Mouse (Mus musculus): ENCODE measurements around the gene Ckb. TPM values are rescaled to one million over a fixed set of nuclear protein-coding genes. Genes with fewer than 3 reads are reported as not detected.
A peak's percentile ranks its signal among the peaks of the same experiment; 100 is the strongest.
"Not testable (repeated sequence)": the region's sequence is repeated elsewhere in the genome, so short reads cannot be mapped to it uniquely, and the experiment has no call there.

The Ckb gene
- polyA plus RNA-seq, 1 experiment from 2014 or later: 1,759 TPM

DNA sequence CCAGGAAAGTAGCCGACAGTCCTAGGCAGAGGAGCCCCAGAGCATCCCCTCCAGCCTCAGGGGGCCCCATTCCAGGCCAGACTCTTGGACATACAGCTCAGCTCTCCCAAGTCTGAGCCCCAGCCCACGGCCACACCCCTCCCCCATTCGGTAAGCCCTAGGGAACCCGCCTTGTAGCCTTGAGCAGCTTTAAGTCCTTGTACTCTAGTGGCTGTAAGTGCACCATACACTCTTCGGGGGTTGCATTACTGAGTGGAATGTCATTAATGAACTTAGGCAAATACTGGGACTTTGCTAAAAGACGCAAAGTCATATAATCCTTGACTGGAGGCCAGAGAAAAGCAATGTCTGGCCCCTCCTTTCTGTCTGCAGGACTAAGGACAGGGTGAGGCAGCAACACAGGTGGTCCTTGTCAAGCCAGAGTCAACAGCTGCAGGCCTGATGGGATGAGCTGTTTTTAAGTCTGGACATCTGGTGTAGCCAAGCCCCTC lies 7.9 kb downstream of the Ckb start:
- H3K9ac ChIP-seq: no peak overlapping the region
- H3K36me3 ChIP-seq: peaks cover 28% of the 10 kb centered on the region
- H3K4me1 ChIP-seq: peaks cover 20% of the 10 kb centered on the region
- H3K9me3 ChIP-seq (replicated peaks): no peaks in the 10 kb centered on the region
- no peak overlapping the region for H3K4me2 ChIP-seq (replicated peaks)
- 53% methylated on average over 6 of the region's 6 CpGs for WGBS
- no peaks in the 10 kb centered on the region for H3K27me3 ChIP-seq
- no peak overlapping the region for H3K4me3 ChIP-seq
- H3K27ac ChIP-seq: 0 out of 2 replicates have a peak overlapping the region, but pooled peaks have one; percentile 7
- ATAC-seq (ENCODE audit: low FRiP score): no peak

DNA sequence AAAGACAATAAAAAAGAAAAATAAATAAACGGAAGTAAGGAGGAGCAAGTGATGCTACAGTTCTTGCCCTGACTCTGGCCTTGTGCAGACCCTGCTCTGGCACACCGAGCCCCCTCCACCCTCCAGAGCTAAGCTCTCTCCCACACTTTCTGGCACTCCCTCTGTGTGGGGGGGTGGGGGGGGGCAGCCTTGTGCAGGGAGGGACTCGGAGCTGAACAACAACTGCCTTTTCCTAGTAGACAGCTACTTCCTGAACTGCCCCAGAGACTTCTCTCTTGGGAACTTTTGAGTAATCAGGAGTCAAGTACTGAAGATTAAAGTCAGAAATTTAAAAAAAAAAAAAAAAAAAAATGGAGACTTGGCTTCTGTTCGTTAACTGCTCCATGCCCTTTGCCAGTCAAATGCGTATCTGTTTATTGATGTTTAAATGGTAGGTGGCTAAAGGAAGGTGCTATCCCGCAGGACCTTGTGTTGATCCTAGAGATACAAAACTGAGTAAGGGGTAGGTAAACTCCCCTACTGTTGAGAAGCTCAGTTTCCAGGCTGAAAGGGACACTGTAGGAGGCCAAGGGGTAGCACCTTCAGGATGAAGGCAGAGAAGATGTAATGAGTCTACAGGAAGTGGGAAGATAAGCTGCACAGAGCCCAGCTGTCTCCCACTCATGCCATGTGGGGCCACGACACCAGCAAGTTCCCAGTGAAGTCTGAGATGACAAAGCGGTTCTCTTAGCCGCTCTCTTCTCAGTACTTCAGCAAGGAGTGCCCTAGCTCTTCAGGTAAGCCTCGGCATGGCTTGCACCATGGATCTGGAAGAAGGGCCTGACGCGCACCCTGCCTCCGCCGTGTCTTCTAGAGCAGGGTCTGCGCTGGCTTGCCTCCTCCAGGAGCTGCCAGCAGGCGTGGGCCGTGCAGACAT lies 8.7 kb downstream of the Ckb start:
- Histone ChIP-seq H3K4me1 (peaks cover 13% of the 10 kb centered on the region), H3K9ac (no peak overlapping the region), H3K9me3 (replicated peaks) (no peaks in the 10 kb centered on the region), H3K27me3 (no peaks in the 10 kb centered on the region), H3K27ac (no peak overlapping the region), H3K36me3 (peaks cover 33% of the 10 kb centered on the region), H3K4me3 (no peak overlapping the region), H3K4me2 (replicated peaks) (no peak overlapping the region)
- no peak for ATAC-seq (ENCODE audit: low FRiP score)
- 77% methylated on average over 17 of the region's 17 CpGs for WGBS

DNA sequence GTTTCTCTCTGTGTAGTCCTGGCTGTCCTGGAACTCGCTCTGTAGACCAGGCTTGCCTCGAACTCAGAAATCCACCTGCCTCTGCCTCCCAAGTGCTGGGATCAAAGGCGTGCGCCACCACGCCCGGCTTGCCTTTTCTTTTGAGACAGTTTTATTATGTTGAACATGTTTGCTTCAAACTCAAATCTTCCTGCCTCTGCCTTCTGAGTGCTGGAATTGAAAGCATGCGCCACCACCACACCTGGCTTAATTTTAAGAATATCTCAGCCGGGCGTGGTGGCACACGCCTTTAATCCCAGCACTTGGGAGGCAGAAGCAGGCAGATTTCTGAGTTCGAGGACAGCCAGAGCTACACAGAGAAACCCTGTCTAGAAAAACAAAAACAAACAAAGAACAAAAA lies 10.6 kb downstream of the Ckb start:
- peaks cover 39% of the 10 kb centered on the region for H3K36me3 ChIP-seq
- not testable (repeated sequence) for H3K4me2 ChIP-seq (replicated peaks); H3K9ac ChIP-seq; H3K27me3 ChIP-seq; H3K4me1 ChIP-seq; H3K9me3 ChIP-seq (replicated peaks); H3K27ac ChIP-seq; ATAC-seq (ENCODE audit: low FRiP score); H3K4me3 ChIP-seq
- 98% methylated on average over 11 of the region's 11 CpGs for WGBS

DNA sequence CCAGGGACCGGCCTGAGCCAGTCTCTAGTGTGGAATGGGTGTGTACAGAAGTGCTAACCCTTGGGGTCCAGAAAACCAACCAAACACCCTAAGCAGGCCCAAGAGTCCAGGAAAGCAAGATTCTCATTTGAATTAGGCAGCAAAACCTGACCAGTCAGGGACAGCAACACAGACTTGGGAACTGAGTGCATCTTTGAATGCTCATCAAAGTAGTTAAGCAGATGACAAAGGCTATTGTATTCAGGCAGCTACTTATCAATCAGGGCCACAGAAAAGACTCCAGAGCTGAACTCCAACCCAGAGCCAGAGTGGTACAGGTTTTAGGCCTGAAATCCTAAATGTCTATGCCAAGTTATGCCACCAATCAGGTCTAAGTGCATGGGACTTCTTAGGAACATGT lies 11.5 kb downstream of the Ckb start:
- Histone ChIP-seq H3K4me2 (replicated peaks) (no peak overlapping the region), H3K9me3 (replicated peaks) (no peaks in the 10 kb centered on the region), H3K9ac (no peak overlapping the region), H3K36me3 (peaks cover 47% of the 10 kb centered on the region), H3K4me3 (no peak overlapping the region), H3K27ac (no peak overlapping the region), H3K4me1 (peaks cover 8% of the 10 kb centered on the region; the same call in 1 of the 2 replicates), H3K27me3 (no peaks in the 10 kb centered on the region)
- no peak for ATAC-seq (ENCODE audit: low FRiP score)
- WGBS: 90% methylated on average over 1 of the region's 1 CpGs

DNA sequence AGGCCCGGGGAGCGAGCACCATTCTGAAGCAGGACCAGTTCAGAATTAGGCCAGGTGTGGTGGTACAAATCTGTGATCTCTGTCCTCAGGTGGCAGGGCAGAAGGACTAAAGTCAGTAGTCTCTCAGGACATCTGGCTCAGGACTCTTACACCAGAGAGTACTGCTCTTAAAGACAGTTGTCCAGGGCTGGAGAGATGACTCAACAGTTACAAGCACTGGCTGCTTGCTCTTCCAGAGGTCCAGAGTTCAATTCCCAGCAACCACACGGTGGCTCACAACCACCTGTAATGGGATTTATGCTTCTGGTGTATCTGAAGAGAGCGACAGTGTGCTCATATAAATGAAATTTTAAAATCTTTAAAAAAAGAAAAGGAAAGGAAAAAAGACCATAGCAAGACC lies 12.8 kb downstream of the Ckb start:
- no peak for ATAC-seq (ENCODE audit: low FRiP score)
- peaks cover 60% of the 10 kb centered on the region for H3K36me3 ChIP-seq
- H3K4me2 ChIP-seq (replicated peaks): no peak overlapping the region
- H3K27ac ChIP-seq: no peak overlapping the region
- no peak overlapping the region for H3K4me3 ChIP-seq
- no peaks in the 10 kb centered on the region for H3K27me3 ChIP-seq
- peaks cover 8% of the 10 kb centered on the region; the same call in 1 of the 2 replicates for H3K4me1 ChIP-seq
- no peak overlapping the region for H3K9ac ChIP-seq
- WGBS: 95% methylated on average over 4 of the region's 4 CpGs
- no peaks in the 10 kb centered on the region for H3K9me3 ChIP-seq (replicated peaks)

DNA sequence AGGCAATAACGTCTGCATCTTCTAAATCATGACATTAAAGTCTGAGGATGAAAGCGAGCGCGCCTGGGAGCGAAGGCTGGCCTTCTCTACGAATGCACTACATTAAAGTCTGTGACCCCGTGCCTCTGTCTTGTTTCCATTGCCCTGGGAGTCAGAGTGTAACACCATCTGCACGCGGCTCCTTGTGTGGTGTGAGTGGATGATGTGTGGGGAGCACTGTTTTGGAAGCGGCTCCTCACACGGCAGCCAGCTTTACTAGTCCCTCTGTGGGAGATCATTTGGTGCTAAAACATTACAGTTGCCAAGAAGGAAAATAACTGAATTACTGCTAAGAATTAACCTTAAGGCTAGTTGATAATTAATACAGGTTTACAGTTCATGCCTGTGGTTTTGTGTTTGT lies 16.4 kb downstream of the Ckb start:
- peaks cover 71% of the 10 kb centered on the region for H3K36me3 ChIP-seq
- H3K4me2 ChIP-seq (replicated peaks): no peak overlapping the region
- no peaks in the 10 kb centered on the region for H3K9me3 ChIP-seq (replicated peaks)
- ATAC-seq (ENCODE audit: low FRiP score): no peak
- no peak overlapping the region for H3K4me3 ChIP-seq
- H3K27me3 ChIP-seq: no peaks in the 10 kb centered on the region
- peaks cover 3% of the 10 kb centered on the region; the same call in 1 of the 2 replicates for H3K4me1 ChIP-seq
- H3K27ac ChIP-seq: no peak overlapping the region
- no peak overlapping the region for H3K9ac ChIP-seq
- 93% methylated on average over 11 of the region's 11 CpGs for WGBS

DNA sequence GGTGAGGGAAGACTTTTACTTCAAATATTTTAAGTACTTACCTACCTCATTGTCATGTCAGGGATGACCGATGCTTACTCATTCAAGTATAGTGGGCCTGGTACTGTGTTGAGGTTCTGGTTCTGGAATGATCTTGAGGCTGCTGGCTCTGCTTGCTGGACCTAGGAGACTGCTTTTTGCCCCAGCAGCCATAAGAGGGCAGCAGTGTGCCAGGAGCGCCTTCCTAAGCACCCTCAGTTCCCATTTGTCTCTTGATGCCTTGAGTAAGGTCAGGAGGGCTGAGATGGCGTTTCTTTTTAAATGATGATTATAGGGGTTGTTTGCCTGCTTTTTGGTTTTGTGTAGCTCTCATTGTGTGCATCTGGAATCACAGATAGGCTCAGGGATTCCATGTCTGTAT lies 18.7 kb downstream of the Ckb start:
- Histone ChIP-seq H3K36me3 (peaks cover 80% of the 10 kb centered on the region), H3K9ac (no peak overlapping the region), H3K4me2 (replicated peaks) (no peak overlapping the region), H3K4me3 (no peak overlapping the region), H3K27me3 (no peaks in the 10 kb centered on the region), H3K27ac (no peak overlapping the region), H3K4me1 (0 out of 2 replicates have a peak, but pooled peaks cover 3% of the 10 kb centered on the region), H3K9me3 (replicated peaks) (no peaks in the 10 kb centered on the region)
- ATAC-seq (ENCODE audit: low FRiP score): peak; percentile 19; the same call in 1 of the 2 replicates
- WGBS: 36% methylated on average over 3 of the region's 3 CpGs

DNA sequence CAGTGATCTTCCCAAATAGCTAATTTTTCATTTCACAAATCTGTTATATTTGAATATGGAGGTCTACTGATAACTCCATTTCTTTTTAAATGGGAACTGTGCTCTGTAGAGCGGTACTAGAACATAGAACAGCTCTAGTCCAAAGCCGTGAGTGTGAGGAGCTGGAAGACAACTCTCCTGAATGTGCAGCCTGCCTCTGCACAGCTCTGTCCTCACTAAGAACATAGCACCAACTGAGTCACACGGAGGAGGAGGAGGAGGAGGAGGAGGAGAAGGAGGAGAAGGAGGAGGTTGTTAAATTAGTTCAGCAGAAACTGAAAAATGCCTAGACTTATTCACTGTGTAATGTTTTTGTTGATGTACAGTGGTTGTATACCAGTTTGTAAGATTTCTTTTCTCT lies 19.2 kb downstream of the Ckb start:
- no peaks in the 10 kb centered on the region for H3K9me3 ChIP-seq (replicated peaks)
- 0 out of 2 replicates have a peak, but pooled peaks cover 3% of the 10 kb centered on the region for H3K4me1 ChIP-seq
- no peak overlapping the region for H3K27ac ChIP-seq
- H3K36me3 ChIP-seq: peaks cover 81% of the 10 kb centered on the region
- no peak for ATAC-seq (ENCODE audit: low FRiP score)
- 85% methylated on average over 3 of the region's 3 CpGs for WGBS
- H3K9ac ChIP-seq: no peak overlapping the region
- H3K27me3 ChIP-seq: no peaks in the 10 kb centered on the region
- no peak overlapping the region for H3K4me2 ChIP-seq (replicated peaks)
- H3K4me3 ChIP-seq: no peak overlapping the region

DNA sequence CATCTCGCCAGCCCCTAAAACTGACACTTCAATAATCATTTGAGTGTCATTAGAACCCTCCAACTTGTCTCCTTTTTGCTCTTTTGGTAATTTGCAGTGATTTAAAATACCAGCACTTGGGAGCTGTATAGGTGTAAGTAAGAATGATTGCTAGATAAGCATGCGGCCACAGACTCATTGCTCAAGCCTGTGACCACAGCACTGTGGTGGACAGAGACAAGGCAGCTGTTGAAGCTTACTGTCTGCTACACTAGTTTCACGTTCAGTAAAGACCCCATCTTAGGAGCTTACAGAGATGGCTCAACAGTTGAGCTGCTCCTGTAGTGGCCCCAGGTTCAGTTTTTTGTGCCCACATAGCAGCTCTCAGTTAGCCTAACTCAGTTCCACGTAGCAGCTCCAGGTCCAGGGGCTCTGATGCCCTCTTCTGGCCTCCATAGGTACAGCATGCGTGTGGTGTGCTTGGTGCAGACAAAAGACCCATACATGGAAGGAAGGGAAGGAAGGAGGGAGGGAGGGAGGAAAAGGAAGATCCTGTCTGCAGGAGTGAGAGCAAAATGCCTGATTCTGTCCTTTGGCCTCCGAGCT lies 24.0 kb downstream of the Ckb start:
- no peak overlapping the region for H3K4me3 ChIP-seq
- ATAC-seq (ENCODE audit: low FRiP score): peak; percentile 58
- H3K4me1 ChIP-seq: no peaks in the 10 kb centered on the region
- H3K4me2 ChIP-seq (replicated peaks): no peak overlapping the region
- H3K9ac ChIP-seq: no peak overlapping the region
- no peaks in the 10 kb centered on the region for H3K27me3 ChIP-seq
- no peaks in the 10 kb centered on the region for H3K9me3 ChIP-seq (replicated peaks)
- peaks cover 88% of the 10 kb centered on the region for H3K36me3 ChIP-seq
- WGBS: 60% methylated on average over 6 of the region's 6 CpGs
- peak overlapping the region; percentile 12; the same call in 1 of the 2 replicates for H3K27ac ChIP-seq

Other genes starting within 250 kb of the Ckb start
- 3.7 and 4.1 TPM in 2 replicates for gene Tnfaip2, start 229.9 kb downstream of the Ckb start, polyA plus RNA-seq (2016; fragmentation: Nextera tagmentation; extraction: Ambion mirVana)
- 9.4 and 14.3 TPM in 2 replicates for gene Gm266, start 186.5 kb downstream of the Ckb start, polyA plus RNA-seq (2016; fragmentation: Nextera tagmentation; extraction: Ambion mirVana)
- 662 and 672 TPM in 2 replicates for gene Eif5, start 134.3 kb downstream of the Ckb start, polyA plus RNA-seq (2016; fragmentation: Nextera tagmentation; extraction: Ambion mirVana)
- 80.7 and 82.0 TPM in 2 replicates for gene Mark3, start 97.8 kb downstream of the Ckb start, polyA plus RNA-seq (2016; fragmentation: Nextera tagmentation; extraction: Ambion mirVana)
- gene Trmt61a, start 5.8 kb upstream of the Ckb start, polyA plus RNA-seq (2016; fragmentation: Nextera tagmentation; extraction: Ambion mirVana): 10.7 and 10.8 TPM in 2 replicates
- 60.4 and 62.3 TPM in 2 replicates for gene Bag5, start 40.9 kb upstream of the Ckb start, polyA plus RNA-seq (2016; fragmentation: Nextera tagmentation; extraction: Ambion mirVana)
- 49.9 and 54.0 TPM in 2 replicates for gene Apopt1, start 40.9 kb upstream of the Ckb start, polyA plus RNA-seq (2016; fragmentation: Nextera tagmentation; extraction: Ambion mirVana)
- gene Klc1, start 86.5 kb upstream of the Ckb start, polyA plus RNA-seq (2016; fragmentation: Nextera tagmentation; extraction: Ambion mirVana): 430 and 446 TPM in 2 replicates
- 5.8 and 6.4 TPM in 2 replicates for gene Xrcc3, start 141.5 kb upstream of the Ckb start, polyA plus RNA-seq (2016; fragmentation: Nextera tagmentation; extraction: Ambion mirVana)
- 53.5 and 56.8 TPM in 2 replicates for gene Zfyve21, start 141.8 kb upstream of the Ckb start, polyA plus RNA-seq (2016; fragmentation: Nextera tagmentation; extraction: Ambion mirVana)
- gene Ppp1r13b, start 235.8 kb upstream of the Ckb start, polyA plus RNA-seq (2016; fragmentation: Nextera tagmentation; extraction: Ambion mirVana): 18.5 and 21.4 TPM in 2 replicates

All from hindbrain, embryonic 12.5 days (tissue).